Mouse (Mus musculus) right cerebral cortex, postnatal 4 days (tissue): ENCODE results near the gene Gpr162.
"Not testable (repeated sequence)": the region's sequence is repeated elsewhere in the genome, so short reads cannot be mapped to it uniquely, and the experiment has no call there.

Experiments
- DNase-seq: peaks from one replicate; pipeline ENCODE4 v3.0.0-alpha.2; 2022

The Gpr162 gene

GRCm38 (mm10) chr6:124834512-124835081 lies 29.2 kb downstream of the Gpr162 start:
- DNase-seq = no peak

GRCm38 (mm10) chr6:124831649-124832048 lies 32.1 kb downstream of the Gpr162 start:
- no peak for DNase-seq

GRCm38 (mm10) chr6:124831199-124831598 lies 32.6 kb downstream of the Gpr162 start:
- not testable (repeated sequence) for DNase-seq

- peak; percentile 88 for DNase-seq
Measured at GRCm38 (mm10) chr6:124829799-124830700, 33.7 kb downstream of the Gpr162 start.

GRCm38 (mm10) chr6:124828868-124829798 lies 34.6 kb downstream of the Gpr162 start, which contains the start of the genes Usp5 and Cdca3:
TSS of gene Usp5 (minus strand) at chr6:124829484.
TSS of gene Cdca3 (plus strand) at chr6:124829547.
- peak; percentile 94 for DNase-seq

GRCm38 (mm10) chr6:124828101-124828592 lies 35.6 kb downstream of the Gpr162 start:
- no peak for DNase-seq

GRCm38 (mm10) chr6:124822049-124822448 lies 41.7 kb downstream of the Gpr162 start:
- no peak for DNase-seq

- DNase-seq = no peak
Measured at GRCm38 (mm10) chr6:124820891-124821290, 42.9 kb downstream of the Gpr162 start.

- no peak for DNase-seq
Measured at GRCm38 (mm10) chr6:124817971-124818370, 45.8 kb downstream of the Gpr162 start.

GRCm38 (mm10) chr6:124817563-124817962 lies 46.2 kb downstream of the Gpr162 start:
- DNase-seq = no peak

- DNase-seq = no peak
Measured at GRCm38 (mm10) chr6:124817125-124817524, 46.7 kb downstream of the Gpr162 start.

- DNase-seq = no peak
Measured at GRCm38 (mm10) chr6:124816611-124817010, 47.2 kb downstream of the Gpr162 start.

- DNase-seq = no peak
Measured at GRCm38 (mm10) chr6:124814858-124815774, 48.7 kb downstream of the Gpr162 start.

GRCm38 (mm10) chr6:124814448-124814847 lies 49.3 kb downstream of the Gpr162 start:
- DNase-seq = no peak

- peak; percentile 79 for DNase-seq
Measured at GRCm38 (mm10) chr6:124813933-124814332, 49.9 kb downstream of the Gpr162 start, which contains the start of gene Tpi1. TSS of gene Tpi1 (minus strand) at chr6:124814296.

GRCm38 (mm10) chr6:124813496-124813895 lies 50.3 kb downstream of the Gpr162 start:
- peak; percentile 68 for DNase-seq

GRCm38 (mm10) chr6:124812848-124813247 lies 50.9 kb downstream of the Gpr162 start:
- no peak for DNase-seq

GRCm38 (mm10) chr6:124811701-124812560 lies 51.9 kb downstream of the Gpr162 start:
- DNase-seq = no peak

GRCm38 (mm10) chr6:124811403-124811665 lies 52.4 kb downstream of the Gpr162 start:
- DNase-seq = no peak

GRCm38 (mm10) chr6:124810566-124811402 lies 53.0 kb downstream of the Gpr162 start:
- not testable (repeated sequence) for DNase-seq
